ENCODE assay signal across 23 mouse cellular contexts in genomic region chr3:32621658-32622057, GRCm38 (mm10).
"Had no signal": no experiment of that assay in that cellular context is flagged by ENCODE, and none has a peak within 500 bp of the region (broad histone marks: within the 10 kb centered on the region; RNA-seq: fewer than 3 reads in every experiment).

No protein-coding gene starts in this region.

- ATAC-seq: hindbrain, postnatal 0 days; intestine, embryonic 16.5 days; liver, embryonic 12.5 days had no signal

- DNase-seq: gastrocnemius, adult 2 months; gastrocnemius, postnatal 10 days; gastrocnemius, postnatal 25 days; heart, adult 18-20 months; heart, postnatal 10 days; kidney, adult 11 months; kidney, adult 2 months; kidney, postnatal 14 days; kidney, postnatal 36 days; layer of hippocampus, adult 9-11 months; layer of hippocampus, postnatal 36 days; left cerebral cortex, postnatal 4 days had no signal

- H3K9ac ChIP-seq: heart, embryonic 12.5 days; hindbrain, embryonic 13.5 days; hindbrain, embryonic 15.5 days; limb, embryonic 13.5 days; limb, embryonic 15.5 days; liver, embryonic 12.5 days; liver, embryonic 14.5 days had no signal

- H3K9me3 ChIP-seq: heart, embryonic 10.5 days; heart, embryonic 12.5 days; hindbrain, embryonic 13.5 days; hindbrain, embryonic 15.5 days; limb, embryonic 13.5 days; limb, embryonic 15.5 days; liver, embryonic 12.5 days had no signal

- H3K4me1 ChIP-seq: limb, embryonic 13.5 days had no signal

- H3K4me3 ChIP-seq: gastrocnemius, adult 2 months; heart, embryonic 10.5 days; heart, embryonic 12.5 days; hindbrain, embryonic 13.5 days; hindbrain, embryonic 15.5 days; limb, embryonic 13.5 days; limb, embryonic 15.5 days; liver, embryonic 12.5 days had no signal

- H3K4me2 ChIP-seq: heart, embryonic 12.5 days; hindbrain, embryonic 13.5 days; hindbrain, embryonic 15.5 days; limb, embryonic 13.5 days; limb, embryonic 15.5 days; liver, embryonic 12.5 days had no signal

- H3K27ac ChIP-seq: gastrocnemius, adult 2 months; heart, embryonic 10.5 days; hindbrain, embryonic 13.5 days; hindbrain, embryonic 15.5 days; hindbrain, postnatal 0 days; kidney, postnatal 0 days; limb, embryonic 13.5 days; limb, embryonic 15.5 days; liver, embryonic 12.5 days; liver, embryonic 14.5 days had no signal

- H3K36me3 ChIP-seq: heart, embryonic 10.5 days; heart, embryonic 12.5 days; hindbrain, embryonic 13.5 days; hindbrain, embryonic 15.5 days; limb, embryonic 13.5 days; limb, embryonic 15.5 days; liver, embryonic 12.5 days had no signal

- H3K27me3 ChIP-seq: heart, embryonic 12.5 days; hindbrain, embryonic 13.5 days; hindbrain, embryonic 15.5 days; limb, embryonic 13.5 days; limb, embryonic 15.5 days had no signal
